27 mouse cellular contexts compared by ENCODE assay signal in the genomic region with DNA sequence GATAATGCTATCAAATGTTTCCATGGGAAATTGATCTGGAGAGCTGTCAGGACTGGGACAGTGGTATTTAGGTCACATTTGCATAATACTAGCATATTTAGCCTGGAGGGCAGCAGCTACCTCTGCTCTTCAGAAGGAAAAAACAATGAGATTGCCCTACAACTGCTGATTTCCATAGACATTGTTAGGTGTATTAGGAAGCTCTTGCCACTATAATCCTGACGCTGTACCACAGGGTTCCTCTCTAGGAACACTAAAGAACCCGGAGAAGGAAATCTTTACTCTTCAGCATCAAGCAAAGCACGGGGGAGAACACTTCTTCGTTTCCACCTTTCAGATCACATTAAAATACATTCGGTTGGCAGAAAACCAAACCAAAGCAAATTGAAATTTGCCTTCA. TPM values are rescaled to one million over a fixed set of nuclear protein-coding genes. Genes with fewer than 3 reads are reported as not detected.
"Had no signal": no experiment of that assay in that cellular context is flagged by ENCODE, and none has a peak within 500 bp of the region (broad histone marks: within the 10 kb centered on the region; RNA-seq: fewer than 3 reads in every experiment).

No protein-coding gene starts in this region.

- H3K27me3 ChIP-seq: liver, embryonic 12.5 days; megakaryocyte, embryonic 14.5 days; midbrain, embryonic 12.5 days; midbrain, embryonic 15.5 days; neural tube, embryonic 12.5 days had no signal

- H3K27ac ChIP-seq: liver, embryonic 12.5 days; liver, embryonic 14.5 days; macrophage; midbrain, embryonic 12.5 days; midbrain, embryonic 15.5 days; neural tube, embryonic 12.5 days had no signal

- H3K36me3 ChIP-seq: liver, embryonic 12.5 days; midbrain, embryonic 12.5 days; midbrain, embryonic 15.5 days; neural tube, embryonic 12.5 days had no signal

- ATAC-seq: liver, embryonic 12.5 days; midbrain, embryonic 15.5 days had no signal

- H3K9ac ChIP-seq: liver, embryonic 12.5 days; liver, embryonic 14.5 days; lung, embryonic 14.5 days; midbrain, embryonic 12.5 days; midbrain, embryonic 15.5 days; neural tube, embryonic 12.5 days had no signal

- H3K4me1 ChIP-seq: liver, embryonic 12.5 days; megakaryocyte, embryonic 14.5 days; midbrain, embryonic 12.5 days; neural tube, embryonic 12.5 days had no signal

- H3K4me2 ChIP-seq: liver, embryonic 12.5 days; lung, embryonic 14.5 days; midbrain, embryonic 12.5 days; midbrain, embryonic 15.5 days; neural tube, embryonic 12.5 days had no signal

- H3K4me3 ChIP-seq: liver, embryonic 12.5 days; megakaryocyte, embryonic 14.5 days; midbrain, embryonic 12.5 days; midbrain, embryonic 15.5 days; neural tube, embryonic 12.5 days had no signal

- DNase-seq: lung, adult 18-20 months; lung, embryonic 14.5 days; lung, postnatal 14 days; lung, postnatal 36 days; right cerebral cortex, postnatal 25 days; right cerebral cortex, postnatal 4 days; spleen, adult 18-20 months; thymus, adult 18-20 months; thymus, postnatal 14 days; thymus, postnatal 36 days had no signal

- H3K9me3 ChIP-seq: liver, embryonic 12.5 days; megakaryocyte, embryonic 14.5 days; midbrain, embryonic 12.5 days; midbrain, embryonic 15.5 days; neural tube, embryonic 12.5 days had no signal

RNA-seq across cellular contexts. Expression of a gene that starts 11.4 kb away (rescaled TPM):
- total RNA-seq: megakaryocyte progenitor cell, adult 5-6 weeks; midbrain, postnatal 0 days; monocyte, adult 5-6 weeks; neutrophil, adult 5-6 weeks had no signal
- polyA plus RNA-seq: liver, embryonic 12.5 days; liver, embryonic 14.5 days; liver, embryonic 16.5 days; lung, embryonic 14.5 days; lung, embryonic 16.5 days; macrophage; midbrain, embryonic 12.5 days; midbrain, embryonic 15.5 days; midbrain, postnatal 0 days; neural tube, embryonic 12.5 days; neural tube, embryonic 14.5 days; small intestine, adult 2 months; stomach, embryonic 14.5 days; stomach, embryonic 16.5 days had no signal
